Mouse (Mus musculus) embryo, embryonic 11 days (tissue): ENCODE data around the gene Sardh.
A peak's percentile ranks its signal among the peaks of the same experiment; 100 is the strongest.

ENCODE experiments used
- DNase-seq: peaks from one replicate; pipeline ENCODE4 v3.0.0-alpha.2; 2015

Gene Sardh

GRCm38 (mm10) chr2:27164796-27165590 is 83.1 kb downstream of the Sardh start, which contains the start of gene Dbh:
Dbh (plus strand) TSS chr2:27165233.
- DNase-seq = no peak

GRCm38 (mm10) chr2:27163851-27164250 is 84.3 kb downstream of the Sardh start:
- no peak for DNase-seq

- DNase-seq = no peak
These were observed 85.5 kb downstream of the Sardh start for GRCm38 (mm10) chr2:27162656-27163055.

- DNase-seq = no peak
These were observed 86.6 kb downstream of the Sardh start for GRCm38 (mm10) chr2:27161526-27161925.

- DNase-seq = no peak
These were observed 91.5 kb downstream of the Sardh start for GRCm38 (mm10) chr2:27156596-27156995.

- no peak for DNase-seq
These were observed 93.5 kb downstream of the Sardh start for GRCm38 (mm10) chr2:27154466-27155185.

GRCm38 (mm10) chr2:27149457-27149856 is 98.7 kb downstream of the Sardh start:
- DNase-seq = peak; percentile 31

- no peak for DNase-seq
These were observed 101.3 kb downstream of the Sardh start for GRCm38 (mm10) chr2:27146840-27147239.

GRCm38 (mm10) chr2:27144957-27145356 is 103.2 kb downstream of the Sardh start:
- no peak for DNase-seq

- DNase-seq = peak; percentile 90
These were observed 106.0 kb downstream of the Sardh start, which contains the start of gene Fam163b for GRCm38 (mm10) chr2:27141950-27142693. Fam163b (minus strand) TSS chr2:27142491.
